Mouse (Mus musculus): Measurements from ENCODE around the gene Zbtb4.
A peak's percentile ranks its signal among the peaks of the same experiment; 100 is the strongest.

Gene Zbtb4

GRCm38 (mm10) chr11:69763551-69763950, 2.2 kb upstream of the Zbtb4 start:
- DNase-seq (ENCODE audit: low read depth, low spot score): peak; percentile 72

- peak; percentile 64 for DNase-seq (ENCODE audit: low read depth, low spot score)
Observed at GRCm38 (mm10) chr11:69766126-69766609, 456 bp downstream of the Zbtb4 start.

DNA sequence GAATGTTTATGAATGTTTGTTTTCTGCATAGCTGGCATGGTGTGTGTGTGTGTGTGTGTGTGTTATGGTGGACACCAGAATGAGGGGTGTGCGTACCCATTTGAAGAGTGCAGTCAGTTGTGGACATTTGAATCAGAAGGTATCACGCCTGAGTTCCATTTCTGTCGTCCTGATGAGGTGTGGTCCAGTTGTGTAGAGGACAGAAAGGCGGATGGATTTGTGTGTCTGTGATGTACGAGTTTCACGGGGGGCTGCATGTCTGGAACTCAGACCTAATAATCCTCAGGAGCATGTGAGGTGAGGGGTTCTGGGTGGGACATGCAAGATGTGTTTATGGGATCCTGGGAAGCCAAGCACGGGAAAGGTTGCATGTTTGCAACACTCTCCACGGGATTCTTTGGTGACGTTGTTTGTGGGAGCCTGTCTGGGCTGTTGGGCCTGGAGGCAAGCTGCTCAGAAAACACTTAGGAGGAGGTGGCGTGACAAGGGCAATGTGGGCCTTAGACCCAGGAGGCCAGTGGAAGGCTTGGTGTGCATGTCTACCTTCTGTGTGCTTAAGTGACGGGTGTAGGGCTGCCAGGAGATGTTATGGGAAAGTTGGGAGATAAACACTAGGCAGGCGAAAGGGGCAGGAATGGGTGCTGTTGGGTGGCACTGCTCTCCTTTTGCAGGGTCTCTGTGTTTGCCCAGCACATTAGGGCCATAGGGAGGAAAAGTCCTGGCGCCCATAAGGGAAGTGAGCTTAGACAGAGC, 1.3 kb downstream of the Zbtb4 start:
- DNase-seq (ENCODE audit: low read depth, low spot score): no peak

GRCm38 (mm10) chr11:69767625-69767909, 1.9 kb downstream of the Zbtb4 start:
- DNase-seq (ENCODE audit: low read depth, low spot score): no peak

- DNase-seq (ENCODE audit: low read depth, low spot score): no peak
Observed at GRCm38 (mm10) chr11:69774961-69775360, 9.2 kb downstream of the Zbtb4 start.

DNA sequence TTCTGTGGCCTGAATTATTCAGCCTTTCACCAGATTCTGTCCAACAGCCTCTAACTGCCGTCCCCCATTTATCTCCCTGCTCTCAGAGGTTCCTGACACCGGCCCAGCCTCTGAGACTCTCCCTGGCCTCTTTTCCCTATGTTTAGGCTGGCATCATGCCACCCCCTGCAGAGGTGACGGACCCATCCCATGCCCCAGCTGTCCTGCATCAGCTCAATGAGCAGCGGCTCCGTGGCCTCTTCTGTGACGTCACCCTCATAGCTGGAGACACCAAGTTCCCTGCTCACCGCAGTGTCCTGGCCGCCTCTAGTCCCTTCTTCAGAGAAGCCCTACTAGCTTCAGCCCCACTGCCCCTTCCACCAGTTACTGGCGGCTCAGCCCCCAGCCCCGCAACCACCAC, 10.0 kb downstream of the Zbtb4 start:
- DNase-seq (ENCODE audit: low read depth, low spot score): no peak

- no peak for DNase-seq (ENCODE audit: low read depth, low spot score)
Observed at GRCm38 (mm10) chr11:69776488-69776887, 10.8 kb downstream of the Zbtb4 start.

DNA sequence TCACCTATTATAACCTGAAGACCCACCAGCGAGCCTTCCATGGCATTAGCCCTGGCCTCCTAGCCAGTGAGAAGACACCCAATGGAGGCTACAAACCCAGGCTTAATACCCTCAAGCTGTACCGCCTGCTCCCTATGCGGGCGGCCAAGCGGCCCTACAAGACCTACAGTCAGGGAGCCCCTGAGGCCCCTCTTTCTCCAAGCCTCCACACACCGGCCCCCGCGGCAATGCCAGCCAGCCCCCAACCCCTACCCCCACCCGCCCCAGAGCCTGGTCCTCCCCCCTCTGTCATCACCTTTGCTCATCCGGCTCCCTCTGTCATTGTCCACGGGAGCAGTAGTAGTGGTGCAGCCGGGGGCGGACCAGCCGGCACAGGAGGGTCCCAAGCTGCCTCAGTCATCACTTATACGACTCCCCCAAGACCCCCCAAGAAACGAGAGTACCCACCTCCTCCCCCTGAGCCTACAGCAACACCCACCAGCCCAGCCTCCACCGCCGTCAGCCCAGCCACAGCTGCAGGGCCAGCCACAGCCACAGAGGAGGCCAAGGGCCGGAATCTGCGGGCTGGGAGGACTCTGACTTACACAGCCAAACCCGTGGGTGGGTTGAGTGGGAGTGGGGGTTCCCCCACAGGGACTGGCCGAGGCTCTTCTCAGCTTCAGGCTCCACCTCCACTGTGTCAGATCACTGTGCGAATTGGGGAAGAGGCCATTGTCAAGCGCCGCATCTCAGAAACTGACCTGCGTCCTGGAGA, 12.0 kb downstream of the Zbtb4 start:
- DNase-seq (ENCODE audit: low read depth, low spot score): no peak

- no peak for DNase-seq (ENCODE audit: low read depth, low spot score)
Observed at GRCm38 (mm10) chr11:69778258-69778982, 12.7 kb downstream of the Zbtb4 start.

- no peak for DNase-seq (ENCODE audit: low read depth, low spot score)
Observed at GRCm38 (mm10) chr11:69778985-69779384, 13.3 kb downstream of the Zbtb4 start.

- peak; percentile 87 for DNase-seq (ENCODE audit: low read depth, low spot score)
Observed at GRCm38 (mm10) chr11:69781828-69782227, 16.1 kb downstream of the Zbtb4 start.

DNA sequence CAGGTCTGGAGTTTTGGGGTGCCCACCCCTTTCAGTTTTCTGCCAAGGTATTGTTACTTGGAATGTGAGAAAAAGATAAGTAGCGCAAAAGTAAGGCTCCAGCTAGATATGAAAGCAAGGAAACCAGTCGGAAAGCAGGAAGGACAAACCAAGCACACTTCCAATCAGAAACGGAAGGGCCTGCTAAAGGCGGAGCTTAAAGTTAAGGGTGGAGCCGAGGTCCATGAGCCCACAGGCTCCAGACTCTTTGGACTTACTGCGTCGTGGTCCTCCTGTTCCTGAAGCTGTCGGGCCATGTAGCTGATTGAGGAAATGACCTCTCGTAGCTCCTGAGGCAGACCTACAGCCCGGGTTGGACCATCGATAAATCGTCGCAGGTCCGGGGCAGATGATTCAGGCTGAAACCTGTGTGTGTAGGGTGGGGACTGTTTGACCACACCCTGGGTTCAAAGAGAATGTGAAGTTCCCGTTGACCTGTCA, 19.1 kb downstream of the Zbtb4 start:
- peak; percentile 85 for DNase-seq (ENCODE audit: low read depth, low spot score)

DNA sequence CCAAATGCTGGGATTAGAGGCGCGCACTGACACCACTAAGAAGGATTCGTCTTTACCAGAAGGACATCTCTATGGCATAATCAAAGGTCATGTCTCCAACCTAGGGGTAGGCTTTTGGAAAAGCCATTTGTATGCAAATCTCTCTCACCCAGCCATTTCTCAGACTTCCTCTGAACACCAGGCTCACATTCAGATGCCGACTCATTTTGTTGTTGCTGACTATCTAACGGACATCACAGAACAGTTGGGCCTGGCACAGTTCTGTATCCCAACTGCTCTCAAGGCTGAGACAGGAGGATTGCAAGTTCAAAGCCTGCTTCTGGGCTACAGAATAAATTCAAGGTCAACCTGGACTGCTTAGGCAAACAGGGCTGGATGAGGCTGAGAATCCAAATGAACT, 21.6 kb downstream of the Zbtb4 start:
- DNase-seq (ENCODE audit: low read depth, low spot score): peak; percentile 59

GRCm38 (mm10) chr11:69789431-69789830, 23.7 kb downstream of the Zbtb4 start:
- no peak for DNase-seq (ENCODE audit: low read depth, low spot score)

DNA sequence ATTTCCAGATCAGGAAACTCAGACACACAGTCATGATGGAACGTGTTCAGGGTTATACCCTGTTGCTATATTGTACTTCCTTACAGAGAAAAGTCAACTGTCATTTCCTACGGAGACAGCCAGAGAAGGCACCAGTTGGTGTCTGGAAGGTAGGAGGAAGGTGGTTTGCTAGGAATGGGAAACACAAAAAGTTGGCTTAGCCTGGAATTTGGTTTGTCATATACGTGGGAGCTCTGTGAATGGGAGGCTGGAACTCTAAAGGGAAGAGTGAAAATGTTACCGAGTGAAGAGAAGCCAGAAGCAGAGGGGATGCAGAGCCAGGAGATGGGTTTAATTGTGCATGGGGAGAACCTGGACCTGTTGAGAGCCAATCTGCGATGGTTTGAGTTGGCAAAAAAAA, 25.7 kb downstream of the Zbtb4 start:
- no peak for DNase-seq (ENCODE audit: low read depth, low spot score)

DNA sequence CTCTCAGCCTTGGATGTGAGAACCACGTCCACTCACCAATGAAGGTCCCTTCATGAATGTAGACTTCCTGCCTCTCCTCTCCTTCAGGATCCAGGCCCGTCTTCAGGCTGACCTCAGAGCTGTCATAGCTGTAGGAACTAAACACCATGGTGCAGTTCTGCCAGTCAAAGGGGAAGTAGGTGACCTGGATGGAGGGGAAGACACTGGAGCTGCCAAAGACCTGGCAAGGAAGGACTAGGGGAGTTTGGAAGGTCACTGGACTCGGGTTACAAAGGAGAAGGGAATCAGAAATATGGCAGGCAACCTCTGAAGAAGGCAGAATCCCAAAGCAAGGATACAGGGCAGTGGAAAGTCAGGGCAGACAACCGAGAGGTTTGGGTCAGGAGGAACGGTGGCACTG, 27.7 kb downstream of the Zbtb4 start:
- DNase-seq (ENCODE audit: low read depth, low spot score): no peak

DNA sequence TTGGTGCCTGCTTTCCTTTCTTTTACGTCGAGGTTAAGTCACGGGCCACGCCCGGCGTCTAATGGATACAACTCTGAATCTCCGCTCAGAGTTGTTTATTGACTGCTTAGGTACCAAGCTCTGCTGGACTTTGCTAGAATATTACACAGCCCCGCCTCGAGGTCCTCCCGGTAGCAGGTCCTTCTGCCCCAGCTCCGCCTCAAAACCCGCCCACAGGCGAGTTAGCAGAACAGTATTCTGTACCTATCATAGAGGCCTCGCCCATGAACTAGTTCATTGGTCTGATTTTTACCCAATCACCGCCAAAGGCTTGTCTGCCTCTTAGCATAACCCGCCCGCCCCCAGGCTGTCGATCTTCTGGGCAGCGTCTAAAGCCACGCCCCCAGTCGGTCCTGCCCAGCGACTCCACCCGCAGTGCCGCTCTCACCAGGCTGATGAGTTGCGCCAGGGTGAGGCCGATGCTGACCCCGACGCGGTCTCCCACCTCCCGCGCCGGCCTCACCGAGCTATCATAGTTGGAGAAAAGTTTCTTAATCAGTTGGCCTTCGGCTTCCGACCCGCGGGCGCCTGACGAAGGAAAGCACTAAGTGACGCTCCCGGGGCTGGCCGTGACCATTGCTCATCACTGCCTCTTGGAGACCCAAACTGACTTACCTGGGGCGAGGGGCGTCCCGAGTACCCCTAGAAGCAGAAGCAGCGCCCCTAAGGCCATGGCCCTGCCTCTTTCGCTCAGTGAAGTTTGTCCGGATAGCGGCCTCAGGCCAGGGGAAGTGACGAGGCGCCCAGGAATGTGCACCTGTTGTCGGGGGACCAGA, 29.7 kb downstream of the Zbtb4 start, which contains the start of gene Chrnb1:
TSS of gene Chrnb1 (minus strand) at position 776 of the 815 bp plus-strand sequence.
- DNase-seq (ENCODE audit: low read depth, low spot score): peak; percentile 99

GRCm38 (mm10) chr11:69795983-69796435, 30.3 kb downstream of the Zbtb4 start:
- no peak for DNase-seq (ENCODE audit: low read depth, low spot score)

GRCm38 (mm10) chr11:69797924-69798323, 32.2 kb downstream of the Zbtb4 start:
- DNase-seq (ENCODE audit: low read depth, low spot score): no peak

- DNase-seq (ENCODE audit: low read depth, low spot score): peak; percentile 68
Observed at GRCm38 (mm10) chr11:69799394-69800137, 33.9 kb downstream of the Zbtb4 start.

- no peak for DNase-seq (ENCODE audit: low read depth, low spot score)
Observed at GRCm38 (mm10) chr11:69800138-69800391, 34.4 kb downstream of the Zbtb4 start.
